Mouse (Mus musculus) midbrain, embryonic 13.5 days (tissue): ENCODE results near the gene Sez6l. TPM values are rescaled to one million over a fixed set of nuclear protein-coding genes. Genes with fewer than 3 reads are reported as not detected.
"Not testable (repeated sequence)": the region's sequence is repeated elsewhere in the genome, so short reads cannot be mapped to it uniquely, and the experiment has no call there.

Experiments
- ATAC-seq: fragments of 200-750 bp; cut with Nextera tagmentation; 2 replicates; pipeline ENCODE4 v1.8.0; 2017; ENCODE audit warnings: mild to moderate bottlenecking, moderate TSS enrichment, moderate library complexity
- H3K27ac ChIP-seq: fragments of 300-500 bp; sonication (generic); 2 replicates; pipeline ENCODE4 v1.5.1; 2015; ENCODE audit warnings: inconsistent platforms, mild to moderate bottlenecking, moderate library complexity
- H3K27me3 ChIP-seq: fragments of 300-500 bp; sonication (generic); 2 replicates; pipeline ENCODE4 v1.6.1; 2015; ENCODE audit warnings: mild to moderate bottlenecking, inconsistent platforms
- H3K36me3 ChIP-seq: fragments of 300-500 bp; sonication (generic); 2 replicates; pipeline ENCODE4 v1.6.1; 2015; ENCODE audit warnings: mild to moderate bottlenecking, inconsistent platforms
- H3K4me1 ChIP-seq: fragments of 300-500 bp; sonication (generic); replicated peaks from 2 replicates; pipeline ENCODE4 v1.6.1; 2015; ENCODE audit warnings: inconsistent platforms
- H3K4me2 ChIP-seq: fragments of 300-500 bp; sonication (generic); replicated peaks from 2 replicates; pipeline ENCODE4 v1.6.1; 2015; ENCODE audit warnings: moderate library complexity, mild to moderate bottlenecking, inconsistent platforms
- H3K4me3 ChIP-seq: fragments of 300-500 bp; sonication (generic); replicated peaks from 2 replicates; pipeline ENCODE4 v1.5.1; 2015; ENCODE audit warnings: mild to moderate bottlenecking, inconsistent platforms
- H3K9ac ChIP-seq: fragments of 300-500 bp; sonication (generic); replicated peaks from 2 replicates; pipeline ENCODE4 v1.6.1; 2015; ENCODE audit warnings: mild to moderate bottlenecking, inconsistent platforms
- H3K9me3 ChIP-seq: fragments of 300-500 bp; sonication (generic); 2 replicates; pipeline ENCODE4 v1.6.1; 2016; ENCODE audit warnings: mild to moderate bottlenecking, inconsistent platforms
- WGBS: fragments of 180-500 bp; shearing (Covaris S2); methylation state at CpG from one replicate; pipeline ENCODE4 v1.1.7; 2015; 5-methylcytosine and 5-hydroxymethylcytosine counted together
- polyA plus RNA-seq: library from polyadenylated mRNA; unstranded; fragments of >200 nt; fragmentation: Nextera tagmentation; extraction: Ambion mirVana; gene quantifications from 2 replicates; pipeline ENCODE4 v1.2.1, GENCODE M21; 2015

The Sez6l gene
- polyA plus RNA-seq, 1 experiment from 2014 or later, result 41.6 TPM

DNA sequence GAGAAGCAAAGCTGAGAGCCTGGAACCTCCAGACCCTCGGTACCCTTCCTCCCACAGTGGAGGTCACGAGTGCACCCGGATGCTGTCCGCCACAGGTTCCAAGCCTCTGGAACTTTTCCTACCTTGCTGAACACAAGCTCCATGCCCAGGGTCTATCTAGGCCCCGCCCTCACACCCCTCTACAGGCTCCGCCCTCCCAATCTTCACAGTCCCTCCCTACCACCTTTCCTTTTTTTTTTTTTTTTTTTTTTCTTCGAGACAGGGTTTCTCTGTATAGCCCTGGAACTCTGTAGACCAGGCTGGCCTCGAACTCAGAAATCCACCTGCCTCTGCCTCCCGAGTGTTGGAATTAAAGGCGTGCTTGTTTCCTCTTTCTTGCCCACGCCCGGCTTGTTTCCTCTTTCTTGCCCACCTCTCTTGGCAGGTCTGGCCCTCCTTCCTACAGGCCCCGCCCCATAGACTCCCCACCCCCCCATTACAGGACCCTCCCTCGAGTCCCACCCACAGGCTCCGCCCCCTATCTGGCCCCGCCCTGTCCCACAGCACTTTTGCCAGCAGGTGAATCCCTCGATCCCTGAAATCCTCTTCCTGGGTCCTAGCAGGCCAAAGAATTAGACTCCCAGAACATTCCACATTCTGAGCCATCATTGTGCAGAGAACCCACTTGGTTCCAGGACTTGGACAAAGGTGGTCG, 128.1 kb downstream of the Sez6l start, which contains the start of gene Gm6588:
Gm6588 (plus strand) TSS at position 680 of the 694 bp plus-strand sequence.
- WGBS, result 76% methylated on average over 18 of the region's 18 CpGs

DNA sequence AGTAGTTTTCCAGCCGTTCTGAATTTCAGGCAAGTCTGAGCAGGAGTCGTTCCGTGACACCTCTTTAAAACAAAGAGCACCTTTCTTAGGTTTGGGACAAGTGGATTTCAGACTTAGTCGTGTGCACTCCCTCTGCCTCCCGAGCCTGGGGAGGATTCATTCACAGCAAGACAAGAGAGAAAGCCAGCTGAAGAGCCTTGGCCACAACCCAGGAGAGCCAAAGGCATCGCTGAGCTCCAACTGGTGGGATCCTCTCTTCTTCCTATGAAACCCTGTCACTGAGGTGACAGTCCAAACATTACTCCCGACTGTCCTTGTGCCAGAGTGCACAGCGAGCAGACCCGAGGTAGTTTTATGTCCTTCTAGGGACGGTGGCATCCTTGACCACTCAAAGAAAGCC, 138.4 kb downstream of the Sez6l start:
- H3K36me3 ChIP-seq, result peaks cover 20% of the 10 kb centered on the region; the same call in 1 of the 2 replicates
- no peaks in the 10 kb centered on the region for H3K9me3 ChIP-seq
- no peak overlapping the region for H3K4me2 ChIP-seq
- no peak for ATAC-seq
- no peak overlapping the region for H3K9ac ChIP-seq
- no peak overlapping the region for H3K4me3 ChIP-seq
- no peaks in the 10 kb centered on the region for H3K27me3 ChIP-seq
- H3K27ac ChIP-seq, result no peak overlapping the region
- H3K4me1 ChIP-seq, result peaks cover 1% of the 10 kb centered on the region
- WGBS, result 61% methylated on average over 10 of the region's 10 CpGs

More for the DNA sequence above, 128.1 kb downstream of the Sez6l start, which contains the start of gene Gm6588:
- Histone ChIP-seq H3K9ac (no peak within 1 kb of the TSS), H3K27me3 (0 out of 2 replicates have a peak, but pooled peaks cover 7% of the 10 kb centered on the region), H3K4me2 (no peak within 1 kb of the TSS), H3K4me1 (no peaks in the 10 kb centered on the region), H3K4me3 (no peak within 1 kb of the TSS), H3K36me3 (peaks cover 13% of the 10 kb centered on the region), H3K9me3 (no peaks in the 10 kb centered on the region), H3K27ac (no peak within 1 kb of the TSS)
- ATAC-seq, result no peak

DNA sequence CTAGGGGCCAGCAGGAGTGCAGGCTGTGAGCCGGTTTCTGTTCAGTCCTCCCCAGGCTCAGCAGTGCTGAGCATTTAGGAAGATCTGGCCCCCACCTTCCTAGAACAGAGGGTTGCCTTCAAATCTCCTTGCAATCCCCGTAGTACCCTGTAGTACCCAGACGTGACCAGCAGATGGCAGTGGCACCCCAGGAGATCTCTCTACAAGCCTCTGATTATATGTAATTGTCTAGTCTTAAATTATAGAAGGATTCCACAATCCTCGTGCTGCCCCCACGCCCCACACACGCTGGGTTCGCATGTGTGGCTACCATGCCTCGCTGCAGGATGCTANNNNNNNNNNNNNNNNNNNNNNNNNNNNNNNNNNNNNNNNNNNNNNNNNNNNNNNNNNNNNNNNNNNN, 144.0 kb downstream of the Sez6l start:
- no peak overlapping the region for H3K4me3 ChIP-seq
- H3K4me2 ChIP-seq, result no peak overlapping the region
- H3K27me3 ChIP-seq, result peaks cover 33% of the 10 kb centered on the region
- peaks cover 17% of the 10 kb centered on the region for H3K36me3 ChIP-seq
- ATAC-seq, result peak; percentile 46
- H3K9ac ChIP-seq, result 0 out of 2 replicates have a peak overlapping the region, but pooled peaks have one; percentile 4
- WGBS, result 1% methylated on average over 8 of the region's 8 CpGs
- H3K9me3 ChIP-seq, result no peaks in the 10 kb centered on the region
- peaks cover 22% of the 10 kb centered on the region for H3K4me1 ChIP-seq
- no peak overlapping the region for H3K27ac ChIP-seq

DNA sequence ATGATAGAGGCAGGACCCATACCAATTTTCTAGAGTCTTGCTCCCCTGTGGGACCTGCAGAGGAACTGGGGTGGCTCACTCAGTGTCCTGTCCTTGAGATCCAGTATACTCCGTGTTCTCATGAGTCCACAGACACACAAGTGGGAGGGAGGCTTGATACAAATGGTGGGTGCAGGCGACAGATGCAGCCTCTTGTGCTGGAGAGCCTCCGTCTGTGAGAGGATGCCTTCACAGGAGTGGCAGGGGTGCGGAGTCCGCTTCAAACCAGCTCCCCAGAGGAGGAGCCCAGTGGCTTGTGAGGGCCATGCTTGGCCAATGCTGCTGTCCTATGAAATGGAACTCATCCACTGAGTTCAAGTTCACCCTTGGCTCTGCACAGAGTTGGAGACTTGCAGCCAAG, 145.0 kb downstream of the Sez6l start:
- Histone ChIP-seq H3K9ac (0 out of 2 replicates have a peak overlapping the region, but pooled peaks have one; percentile 1), H3K27me3 (peaks cover 37% of the 10 kb centered on the region), H3K4me2 (no peak overlapping the region), H3K36me3 (peaks cover 17% of the 10 kb centered on the region), H3K4me3 (no peak overlapping the region), H3K4me1 (peaks cover 22% of the 10 kb centered on the region), H3K9me3 (no peaks in the 10 kb centered on the region), H3K27ac (no peak overlapping the region)
- ATAC-seq, result no peak
- WGBS, result 45% methylated on average over 5 of the region's 5 CpGs

DNA sequence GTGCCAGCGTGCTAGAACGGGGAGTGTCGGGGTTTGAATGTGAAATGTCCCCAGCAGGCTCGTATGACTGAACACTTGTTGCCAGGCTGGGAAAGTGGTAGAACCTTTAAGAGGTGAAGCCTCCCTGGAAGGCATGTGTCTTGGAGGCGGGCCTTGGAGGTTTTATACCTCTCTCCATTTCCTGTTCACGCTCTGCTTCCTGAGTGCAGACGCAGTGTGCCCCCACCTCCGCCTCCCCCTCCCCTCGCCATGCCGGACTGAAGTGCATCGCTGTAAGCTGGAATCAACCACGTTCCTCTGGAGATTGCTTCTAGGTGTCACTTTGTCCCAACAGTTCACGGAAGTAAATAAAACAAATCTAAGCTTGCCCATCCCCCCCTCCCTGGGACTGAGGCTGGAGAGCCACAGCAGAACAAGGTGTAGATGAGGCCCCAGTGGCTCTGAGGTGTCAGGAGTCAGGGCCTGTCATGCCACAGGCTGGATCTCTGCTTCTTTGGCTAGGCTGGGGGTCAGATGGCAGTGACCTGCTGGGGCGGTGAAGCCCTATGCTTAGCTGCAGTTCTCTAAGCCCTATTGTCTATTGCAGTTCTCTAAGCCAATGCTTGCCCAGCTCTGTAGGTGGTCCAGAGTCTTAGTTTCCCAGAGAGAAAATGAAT, 145.7 kb downstream of the Sez6l start:
- H3K4me1 ChIP-seq, result peaks cover 22% of the 10 kb centered on the region

DNA sequence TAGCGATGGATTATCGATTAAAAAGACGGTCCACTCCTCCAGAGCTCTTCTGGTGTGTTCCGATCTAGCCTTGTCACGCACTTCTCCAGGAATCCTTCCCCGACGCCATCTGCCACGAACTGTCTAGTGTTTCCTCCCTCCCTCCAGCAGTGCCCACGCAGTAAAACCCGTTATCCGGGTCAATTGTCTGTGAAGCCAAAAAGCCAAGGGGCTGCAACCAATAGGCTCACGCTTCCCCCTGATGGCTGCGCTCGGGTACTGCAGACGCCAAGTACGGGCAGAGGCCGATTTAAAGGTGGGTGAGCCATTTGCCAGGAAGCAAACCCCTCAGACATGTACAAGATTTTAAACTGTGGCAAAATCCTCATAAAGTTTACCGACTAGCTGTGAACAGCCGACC, 148.0 kb downstream of the Sez6l start:
- WGBS, result 9% methylated on average over 19 of the region's 19 CpGs
- H3K4me1 ChIP-seq, result peaks cover 26% of the 10 kb centered on the region
- H3K27me3 ChIP-seq, result peaks cover 59% of the 10 kb centered on the region
- H3K9ac ChIP-seq, result no peak overlapping the region
- H3K9me3 ChIP-seq, result no peaks in the 10 kb centered on the region
- H3K4me2 ChIP-seq, result peak overlapping the region; percentile 36
- ATAC-seq, result peak; percentile 19; the same call in 1 of the 2 replicates
- H3K4me3 ChIP-seq, result no peak overlapping the region; the same call in 1 of the 2 replicates
- H3K36me3 ChIP-seq, result peaks cover 6% of the 10 kb centered on the region
- H3K27ac ChIP-seq, result 0 out of 2 replicates have a peak overlapping the region, but pooled peaks have one; percentile 49

More for the DNA sequence above, 145.7 kb downstream of the Sez6l start:
- peaks cover 43% of the 10 kb centered on the region for H3K27me3 ChIP-seq
- no peak overlapping the region for H3K4me2 ChIP-seq
- no peak for ATAC-seq
- no peaks in the 10 kb centered on the region for H3K9me3 ChIP-seq
- 17% methylated on average over 14 of the region's 14 CpGs for WGBS
- peaks cover 15% of the 10 kb centered on the region for H3K36me3 ChIP-seq
- no peak overlapping the region for H3K27ac ChIP-seq
- 0 out of 2 replicates have a peak overlapping the region, but pooled peaks have one; percentile 1 for H3K9ac ChIP-seq
- no peak overlapping the region for H3K4me3 ChIP-seq

DNA sequence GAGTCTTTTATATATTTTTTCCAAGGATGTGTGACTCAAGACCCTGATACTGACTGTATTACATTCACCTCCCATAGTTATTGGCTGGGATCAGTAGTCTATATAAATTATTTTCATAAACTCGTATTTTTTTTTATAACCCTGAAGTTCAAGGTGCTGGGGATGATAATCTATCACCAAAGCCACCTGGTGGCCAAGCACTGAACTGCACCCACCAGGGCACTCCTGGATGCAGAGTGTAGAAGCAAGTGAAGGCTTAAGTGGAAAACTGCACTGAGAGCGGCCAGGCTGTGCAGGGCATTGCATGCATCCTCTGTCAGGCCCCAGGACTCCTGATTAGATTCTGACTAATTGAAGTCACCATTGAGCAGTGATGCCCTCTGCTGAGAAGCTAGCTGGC, 149.7 kb downstream of the Sez6l start:
- 36% methylated on average over 2 of the region's 2 CpGs for WGBS
- H3K4me1 ChIP-seq, result peaks cover 20% of the 10 kb centered on the region
- no peak overlapping the region for H3K9ac ChIP-seq
- no peaks in the 10 kb centered on the region for H3K9me3 ChIP-seq
- H3K4me3 ChIP-seq, result no peak overlapping the region
- no peak overlapping the region for H3K4me2 ChIP-seq
- no peak overlapping the region for H3K27ac ChIP-seq
- H3K36me3 ChIP-seq, result peaks cover 19% of the 10 kb centered on the region
- ATAC-seq, result peak; percentile 46; the same call in 1 of the 2 replicates
- peaks cover 68% of the 10 kb centered on the region for H3K27me3 ChIP-seq

DNA sequence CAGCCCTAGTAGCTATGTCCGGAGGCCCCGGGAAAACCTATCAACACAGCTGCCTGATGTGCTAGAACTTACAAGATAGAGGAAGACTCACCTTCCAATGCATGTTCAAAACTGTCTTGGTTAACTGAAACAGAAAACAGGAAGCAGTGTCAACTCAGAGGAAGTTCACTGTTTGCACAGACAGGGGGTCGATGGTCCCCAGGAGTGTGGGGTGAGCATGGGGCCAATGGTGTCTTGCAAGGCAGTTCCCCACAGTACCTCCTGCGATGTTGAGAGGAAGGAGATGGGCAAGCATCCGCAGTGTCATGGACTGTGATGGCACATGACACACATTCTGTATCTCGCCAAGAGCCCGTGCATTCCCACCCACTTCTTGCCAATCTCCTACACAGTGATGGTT, 150.3 kb downstream of the Sez6l start:
- no peak overlapping the region for H3K27ac ChIP-seq
- H3K4me2 ChIP-seq, result no peak overlapping the region
- no peak for ATAC-seq
- H3K4me1 ChIP-seq, result peaks cover 14% of the 10 kb centered on the region
- peaks cover 24% of the 10 kb centered on the region for H3K36me3 ChIP-seq
- H3K9me3 ChIP-seq, result no peaks in the 10 kb centered on the region
- H3K4me3 ChIP-seq, result no peak overlapping the region
- peaks cover 68% of the 10 kb centered on the region for H3K27me3 ChIP-seq
- no peak overlapping the region for H3K9ac ChIP-seq
- WGBS, result 91% methylated on average over 7 of the region's 7 CpGs

DNA sequence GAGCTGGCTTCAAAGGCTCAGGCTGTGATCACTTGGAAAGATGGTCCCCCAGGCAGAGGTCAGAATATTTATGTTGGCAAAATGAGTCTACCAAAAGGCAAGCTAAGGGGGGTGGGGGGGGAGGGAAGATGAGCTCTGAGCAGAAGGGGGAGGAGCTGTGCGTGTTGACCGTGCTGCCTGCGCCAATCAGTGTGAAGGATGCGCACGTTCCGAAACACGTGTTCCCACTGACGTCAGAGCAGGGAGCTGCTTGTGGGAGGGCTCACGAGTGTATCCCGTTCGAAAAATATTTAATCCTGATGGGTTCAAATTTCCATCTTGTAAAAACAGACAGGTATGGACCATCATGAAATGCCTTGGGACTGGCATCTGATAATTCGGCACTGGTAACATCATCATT, 157.4 kb downstream of the Sez6l start:
- no peak overlapping the region for H3K9ac ChIP-seq
- H3K36me3 ChIP-seq, result peaks cover 38% of the 10 kb centered on the region
- H3K27ac ChIP-seq, result no peak overlapping the region
- no peak overlapping the region for H3K4me3 ChIP-seq
- 30% methylated on average over 12 of the region's 12 CpGs for WGBS
- no peaks in the 10 kb centered on the region for H3K9me3 ChIP-seq
- no peak overlapping the region for H3K4me2 ChIP-seq
- peaks cover 43% of the 10 kb centered on the region for H3K27me3 ChIP-seq
- no peak for ATAC-seq
- H3K4me1 ChIP-seq, result peaks cover 31% of the 10 kb centered on the region

DNA sequence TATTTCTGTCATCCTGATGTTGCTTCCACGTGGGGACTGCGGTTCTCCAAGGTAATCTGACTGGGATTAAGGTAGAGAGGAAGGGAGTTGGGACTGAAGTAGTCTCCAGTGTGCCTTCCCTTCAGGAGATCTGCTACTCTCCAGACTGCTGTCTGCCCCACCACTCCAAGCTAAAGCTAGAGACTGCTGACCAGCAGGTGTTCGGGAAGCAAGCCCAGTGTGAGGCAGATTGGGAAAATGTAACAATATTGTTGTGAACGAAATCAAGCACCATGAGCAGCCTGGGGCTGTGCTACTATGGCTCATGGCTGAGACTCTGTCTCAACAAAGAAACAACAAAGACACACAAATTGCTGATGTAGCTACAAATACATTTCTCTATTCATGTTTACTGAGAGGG, 159.0 kb downstream of the Sez6l start:
- H3K4me2 ChIP-seq, result no peak overlapping the region
- no peak overlapping the region for H3K4me3 ChIP-seq
- 49% methylated on average over 4 of the region's 4 CpGs for WGBS
- no peak for ATAC-seq
- H3K27ac ChIP-seq, result peak overlapping the region; percentile 67
- no peak overlapping the region for H3K9ac ChIP-seq
- no peaks in the 10 kb centered on the region; the same call in 1 of the 2 replicates for H3K9me3 ChIP-seq
- peaks cover 29% of the 10 kb centered on the region for H3K4me1 ChIP-seq
- peaks cover 33% of the 10 kb centered on the region for H3K27me3 ChIP-seq
- H3K36me3 ChIP-seq, result peaks cover 25% of the 10 kb centered on the region

DNA sequence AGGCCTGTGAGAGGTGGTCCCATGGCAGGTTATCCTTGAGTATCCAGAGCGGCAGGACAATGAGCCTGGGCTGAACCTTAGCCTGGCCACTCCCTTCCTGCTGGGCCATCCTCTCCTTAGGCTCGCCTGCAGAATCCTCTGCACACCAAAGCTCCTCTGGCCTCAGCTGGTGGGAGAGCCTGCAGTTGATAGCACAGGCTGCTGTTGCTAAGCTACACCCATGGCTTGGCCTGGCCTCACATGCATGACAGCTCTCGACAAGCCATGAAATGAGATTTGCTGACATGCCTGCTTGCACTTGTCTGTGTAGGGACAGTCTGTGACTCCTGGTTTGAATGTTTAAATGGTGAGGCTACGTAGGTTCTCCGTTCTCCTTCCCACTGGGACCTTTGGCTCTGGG, 160.3 kb downstream of the Sez6l start:
- Histone ChIP-seq H3K9ac (0 out of 2 replicates have a peak overlapping the region, but pooled peaks have one; percentile 11), H3K9me3 (no peaks in the 10 kb centered on the region; the same call in 1 of the 2 replicates), H3K4me2 (no peak overlapping the region), H3K4me1 (peaks cover 40% of the 10 kb centered on the region), H3K27me3 (peaks cover 21% of the 10 kb centered on the region), H3K27ac (peak overlapping the region; percentile 67), H3K36me3 (peaks cover 15% of the 10 kb centered on the region), H3K4me3 (no peak overlapping the region)
- WGBS, result 11% methylated on average over 5 of the region's 5 CpGs
- peak; percentile 89 for ATAC-seq

DNA sequence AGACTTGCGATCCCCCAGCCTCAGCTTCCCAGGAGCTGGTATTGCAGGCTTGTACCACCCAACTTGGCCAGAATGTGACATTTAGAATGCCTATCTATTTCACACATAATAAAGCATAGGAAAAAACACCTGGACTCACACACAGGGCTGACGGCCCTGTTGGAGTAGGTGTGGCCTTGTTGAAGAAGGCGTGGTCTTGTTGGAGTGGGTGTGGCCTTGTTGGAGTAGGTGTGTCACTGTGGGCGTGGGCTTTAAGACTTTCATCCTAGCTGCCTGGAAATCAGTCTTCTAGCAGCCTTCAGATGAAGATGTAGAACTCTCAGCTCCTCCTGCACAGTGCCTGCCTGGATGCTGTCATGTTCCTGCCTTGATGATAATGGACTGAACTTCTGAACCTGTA, 164.2 kb downstream of the Sez6l start:
- whole genome bisulfite sequencing, result 86% methylated on average over 4 of the region's 4 CpGs
- H3K9me3 ChIP-seq, H3K9ac ChIP-seq, H3K36me3 ChIP-seq, H3K4me2 ChIP-seq, ATAC-seq, H3K4me3 ChIP-seq, H3K27me3 ChIP-seq: not testable (repeated sequence)
- Histone ChIP-seq H3K27ac (peak overlapping the region; percentile 93), H3K4me1 (peaks cover 64% of the 10 kb centered on the region)
